Mouse (Mus musculus): ENCODE measurements at regions not wholly inside any gene's neighbourhood (a gene's known extent, or its start where the extent isn't known, plus 50 kb on each side); places are given as distances from the start of the nearest gene placed in this dataset.

DNA sequence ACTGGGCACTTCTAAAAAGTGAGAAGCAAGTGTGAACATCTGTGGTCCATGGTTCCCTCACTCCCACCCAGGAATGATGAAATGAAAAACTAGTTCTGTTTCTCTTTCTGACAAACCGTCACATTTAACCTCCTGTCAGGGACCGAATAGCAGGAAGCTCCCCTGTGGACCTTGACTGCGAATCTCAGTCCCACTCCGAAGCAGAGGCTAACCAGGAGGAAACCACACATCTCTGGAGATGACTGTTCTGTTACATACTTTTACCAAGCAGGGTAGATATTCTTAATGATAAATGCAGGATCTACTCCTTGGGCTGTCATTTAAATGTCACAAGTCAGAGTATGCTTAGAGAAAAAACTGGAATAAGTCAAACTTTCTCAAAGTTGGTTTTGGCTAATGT lies 181.2 kb downstream of the Ackr3 start:
- no peak for TF ChIP-seq CTCF (IDR thresholded peaks at IDR 0.05; ENCODE audit: low read depth, low read length)
- no peak for TF ChIP-seq POLR2A (IDR thresholded peaks at IDR 0.05; ENCODE audit: extremely low read depth, insufficient read depth, low read length)

Data from liver, adult 2 months (tissue).